Mouse (Mus musculus): Measurements from ENCODE around the gene Mroh2a. TPM values are rescaled to one million over a fixed set of nuclear protein-coding genes. Genes with fewer than 3 reads are reported as not detected.

Mroh2a gene
- polyA plus RNA-seq, 1 experiment: 0.96 TPM

DNA sequence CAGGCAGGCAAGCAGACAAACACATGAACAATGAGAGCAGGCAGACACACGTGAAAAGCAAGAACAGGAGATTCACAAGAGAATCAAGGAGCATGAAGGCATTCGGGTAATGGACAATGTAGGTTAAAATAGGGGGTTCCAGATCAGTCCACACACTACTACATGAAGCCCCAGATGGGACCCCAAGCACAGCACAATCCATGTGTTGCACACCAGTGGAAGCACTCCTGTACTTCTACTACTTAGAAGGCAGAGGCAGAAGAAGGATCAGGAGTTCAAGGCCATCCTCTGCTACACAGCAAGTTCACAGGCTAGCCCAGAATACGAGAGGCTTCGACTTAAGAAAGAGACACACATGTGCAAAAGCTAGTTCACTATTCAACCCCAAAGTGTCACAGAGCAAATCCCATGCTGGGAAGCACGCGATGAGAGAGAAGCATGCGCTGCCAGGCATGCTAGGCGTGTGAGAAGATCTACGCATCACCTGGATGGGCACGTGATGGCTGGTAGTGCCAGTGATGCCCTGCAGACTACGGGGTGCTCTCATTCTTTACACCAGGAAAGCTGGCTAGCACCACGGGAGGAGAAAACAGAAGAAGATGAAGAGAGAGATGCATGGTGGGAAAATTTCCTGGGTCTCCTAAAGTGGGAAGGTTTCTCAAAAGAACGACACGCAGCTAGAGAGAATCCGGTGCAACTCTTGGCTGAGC lies 59.5 kb downstream of the Mroh2a start:
- WGBS: 84% methylated on average over 15 of the region's 15 CpGs
- H3K27ac ChIP-seq (ENCODE audit: control insufficient read depth, insufficient read depth, low read length): no peak overlapping the region
- TF ChIP-seq CTCF (IDR thresholded peaks at IDR 0.05; ENCODE audit: borderline replicate concordance, control insufficient read depth, extremely low read depth, insufficient read depth, low read length, poor library complexity): no peak

DNA sequence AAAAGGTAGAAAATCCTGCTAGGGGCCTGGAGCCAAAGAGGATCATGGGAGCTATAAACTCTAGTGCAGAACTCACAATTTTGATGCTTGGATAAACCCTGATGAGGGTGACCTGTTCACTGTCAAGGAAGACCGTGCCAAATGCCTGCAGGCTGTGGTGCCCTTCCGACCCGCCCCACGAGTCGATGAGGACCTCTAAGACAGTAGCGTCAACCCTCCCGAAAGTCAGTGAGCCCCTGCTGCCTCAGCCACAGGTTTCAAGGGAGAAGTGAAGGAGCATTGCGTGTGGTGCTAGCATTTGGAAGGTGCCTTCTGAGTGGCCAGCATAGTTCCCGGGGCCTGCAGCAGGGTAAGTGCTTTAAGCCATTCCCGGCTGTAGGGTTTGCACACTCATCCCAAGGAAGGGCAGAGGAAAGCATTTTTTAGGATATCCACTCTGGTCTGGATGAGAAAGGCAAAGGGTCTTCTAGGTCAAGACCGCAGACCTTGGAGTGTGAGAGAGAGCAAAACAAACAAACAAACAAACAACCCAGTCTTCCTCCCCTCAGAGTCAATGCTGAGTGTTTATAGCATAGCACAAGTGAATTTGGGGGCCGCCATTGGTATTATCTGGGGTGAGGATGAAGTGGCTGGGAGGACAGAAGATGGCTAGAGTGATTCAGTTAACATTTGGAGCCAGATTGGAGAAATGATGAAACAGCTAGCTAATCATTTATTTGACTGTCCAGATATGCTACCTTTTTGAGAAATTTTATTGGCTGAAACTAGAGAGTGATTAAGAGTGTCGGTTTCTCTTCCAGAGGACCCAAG lies 60.3 kb downstream of the Mroh2a start:
- H3K4me3 ChIP-seq (ENCODE audit: control insufficient read depth, insufficient read depth, low read length): no peak overlapping the region
- DNase-seq: no peak
- H3K36me3 ChIP-seq (ENCODE audit: control insufficient read depth, insufficient read depth, low read length): no peaks in the 10 kb centered on the region
- no peak overlapping the region for H3K27ac ChIP-seq (ENCODE audit: control insufficient read depth, insufficient read depth, low read length)
- no peaks in the 10 kb centered on the region for H3K27me3 ChIP-seq (ENCODE audit: control insufficient read depth, insufficient read depth, low read length)
- TF ChIP-seq POLR2A (IDR thresholded peaks at IDR 0.05; ENCODE audit: control insufficient read depth, extremely low read depth, insufficient read depth, low read length, poor library complexity) (no peak), CTCF (IDR thresholded peaks at IDR 0.05; ENCODE audit: borderline replicate concordance, control insufficient read depth, extremely low read depth, insufficient read depth, low read length, poor library complexity) (no peak)
- no peaks in the 10 kb centered on the region for H3K4me1 ChIP-seq (replicated peaks; ENCODE audit: control insufficient read depth, insufficient read depth, low read length)
- WGBS: 76% methylated on average over 13 of the region's 13 CpGs

More for the DNA sequence above, 59.5 kb downstream of the Mroh2a start:
- Histone ChIP-seq H3K36me3 (ENCODE audit: control insufficient read depth, insufficient read depth, low read length) (no peaks in the 10 kb centered on the region), H3K27me3 (ENCODE audit: control insufficient read depth, insufficient read depth, low read length) (no peaks in the 10 kb centered on the region), H3K4me1 (replicated peaks; ENCODE audit: control insufficient read depth, insufficient read depth, low read length) (no peaks in the 10 kb centered on the region), H3K4me3 (ENCODE audit: control insufficient read depth, insufficient read depth, low read length) (no peak overlapping the region)
- no peak for DNase-seq

DNA sequence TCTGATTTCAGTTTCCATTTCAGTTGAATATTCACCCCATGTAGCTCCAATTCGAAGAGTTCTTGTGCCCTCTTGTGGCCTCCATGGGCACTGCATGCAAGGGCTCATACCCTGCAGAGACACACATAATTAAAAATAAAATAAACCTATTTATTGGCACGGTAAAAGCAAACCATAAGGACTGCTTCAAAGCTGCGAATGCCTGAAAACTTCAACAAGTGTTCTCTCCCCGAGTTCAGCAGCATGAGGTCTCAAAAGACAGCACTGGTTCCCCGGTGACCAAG lies 60.9 kb downstream of the Mroh2a start:
- Histone ChIP-seq H3K4me1 (replicated peaks; ENCODE audit: control insufficient read depth, insufficient read depth, low read length) (no peaks in the 10 kb centered on the region), H3K4me3 (ENCODE audit: control insufficient read depth, insufficient read depth, low read length) (no peak overlapping the region), H3K27me3 (ENCODE audit: control insufficient read depth, insufficient read depth, low read length) (no peaks in the 10 kb centered on the region), H3K27ac (ENCODE audit: control insufficient read depth, insufficient read depth, low read length) (no peak overlapping the region), H3K36me3 (ENCODE audit: control insufficient read depth, insufficient read depth, low read length) (no peaks in the 10 kb centered on the region)
- TF ChIP-seq CTCF (IDR thresholded peaks at IDR 0.05; ENCODE audit: borderline replicate concordance, control insufficient read depth, extremely low read depth, insufficient read depth, low read length, poor library complexity) (no peak), POLR2A (IDR thresholded peaks at IDR 0.05; ENCODE audit: control insufficient read depth, extremely low read depth, insufficient read depth, low read length, poor library complexity) (no peak)
- DNase-seq: peak; percentile 70
- WGBS: 30% methylated on average over 5 of the region's 5 CpGs

DNA sequence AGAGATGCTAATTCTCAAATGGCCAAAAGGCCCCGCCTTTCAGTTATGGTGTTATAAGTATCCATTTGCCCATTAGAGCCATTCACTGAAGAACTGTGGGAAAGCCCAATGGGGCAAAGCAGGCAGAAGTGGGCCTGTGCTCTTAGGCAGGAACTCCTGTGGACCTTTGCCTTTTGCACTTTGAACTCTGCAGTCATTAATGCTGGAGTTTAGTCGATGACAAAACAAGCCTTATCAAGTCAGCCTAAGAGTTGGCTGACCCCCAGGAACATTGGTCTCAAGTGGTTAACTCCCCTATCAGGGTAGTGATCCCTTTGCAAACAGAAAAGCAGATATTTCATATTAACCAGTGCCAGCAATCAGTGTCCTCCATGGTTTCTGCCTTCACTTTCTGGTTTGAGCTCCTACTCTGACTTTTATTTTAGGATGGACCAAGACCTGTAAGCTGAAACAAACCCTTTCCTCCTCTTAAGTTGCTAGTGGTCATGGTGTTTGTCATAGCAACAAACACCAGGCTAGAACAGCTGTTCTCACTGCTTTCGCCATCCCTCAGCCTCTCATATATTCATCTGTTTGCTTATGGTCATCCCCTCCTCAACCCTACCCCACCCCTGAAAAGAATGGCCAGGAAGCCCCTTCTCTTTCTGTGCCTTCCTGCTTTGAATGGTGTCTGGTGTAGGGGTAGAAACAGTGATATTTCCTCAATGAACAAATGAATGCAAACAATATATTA lies 61.4 kb downstream of the Mroh2a start:
- no peak for DNase-seq
- TF ChIP-seq POLR2A (IDR thresholded peaks at IDR 0.05; ENCODE audit: control insufficient read depth, extremely low read depth, insufficient read depth, low read length, poor library complexity) (no peak), CTCF (IDR thresholded peaks at IDR 0.05; ENCODE audit: borderline replicate concordance, control insufficient read depth, extremely low read depth, insufficient read depth, low read length, poor library complexity) (no peak)
- Histone ChIP-seq H3K36me3 (ENCODE audit: control insufficient read depth, insufficient read depth, low read length) (no peaks in the 10 kb centered on the region), H3K4me1 (replicated peaks; ENCODE audit: control insufficient read depth, insufficient read depth, low read length) (no peaks in the 10 kb centered on the region), H3K4me3 (ENCODE audit: control insufficient read depth, insufficient read depth, low read length) (no peak overlapping the region), H3K27ac (ENCODE audit: control insufficient read depth, insufficient read depth, low read length) (no peak overlapping the region), H3K27me3 (ENCODE audit: control insufficient read depth, insufficient read depth, low read length) (no peaks in the 10 kb centered on the region)
- 45% methylated on average over 3 of the region's 3 CpGs for WGBS

DNA sequence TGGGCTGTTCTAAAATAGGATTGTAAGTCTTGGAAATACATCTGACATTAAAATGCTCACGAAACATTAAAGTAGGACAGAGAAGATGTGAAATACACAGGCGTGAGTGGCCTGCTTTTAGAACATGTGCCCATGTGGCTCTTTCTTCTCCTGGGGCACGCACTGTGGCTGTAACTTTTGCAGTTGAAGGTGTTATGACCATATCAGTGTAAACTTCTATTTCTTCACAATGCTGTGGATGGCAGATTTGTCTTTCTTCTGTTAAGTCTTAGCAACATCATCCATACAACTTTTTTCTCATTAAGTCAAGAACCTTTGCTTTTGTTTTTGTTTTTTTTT lies 62.0 kb downstream of the Mroh2a start:
- H3K27me3 ChIP-seq (ENCODE audit: control insufficient read depth, insufficient read depth, low read length): no peaks in the 10 kb centered on the region
- DNase-seq: no peak
- H3K4me3 ChIP-seq (ENCODE audit: control insufficient read depth, insufficient read depth, low read length): no peak overlapping the region
- no peak overlapping the region for H3K27ac ChIP-seq (ENCODE audit: control insufficient read depth, insufficient read depth, low read length)
- H3K36me3 ChIP-seq (ENCODE audit: control insufficient read depth, insufficient read depth, low read length): no peaks in the 10 kb centered on the region
- WGBS: 79% methylated on average over 3 of the region's 3 CpGs
- TF ChIP-seq CTCF (IDR thresholded peaks at IDR 0.05; ENCODE audit: borderline replicate concordance, control insufficient read depth, extremely low read depth, insufficient read depth, low read length, poor library complexity) (no peak), POLR2A (IDR thresholded peaks at IDR 0.05; ENCODE audit: control insufficient read depth, extremely low read depth, insufficient read depth, low read length, poor library complexity) (no peak)
- H3K4me1 ChIP-seq (replicated peaks; ENCODE audit: control insufficient read depth, insufficient read depth, low read length): no peaks in the 10 kb centered on the region

DNA sequence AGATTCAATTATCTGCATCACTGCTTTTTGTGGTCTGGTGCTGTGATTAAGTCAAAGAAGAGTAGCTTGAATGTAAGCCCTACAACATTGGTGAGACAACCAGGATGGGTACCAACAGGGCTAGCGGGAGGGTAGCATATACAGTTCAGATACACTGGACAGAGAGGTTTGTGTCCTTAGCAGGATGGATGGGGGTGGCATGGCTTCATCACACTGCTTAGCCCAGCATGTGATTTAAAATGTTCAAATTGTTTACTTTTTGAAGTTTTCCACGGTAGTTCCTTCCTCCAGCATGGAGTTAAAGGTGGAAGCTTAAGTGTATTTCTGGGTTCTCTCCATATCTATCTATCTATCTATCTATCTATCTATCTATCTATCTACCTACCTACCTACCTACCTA lies 62.4 kb downstream of the Mroh2a start:
- no peaks in the 10 kb centered on the region for H3K4me1 ChIP-seq (replicated peaks; ENCODE audit: control insufficient read depth, insufficient read depth, low read length)
- WGBS: 41% methylated on average over 2 of the region's 2 CpGs
- no peak overlapping the region for H3K4me3 ChIP-seq (ENCODE audit: control insufficient read depth, insufficient read depth, low read length)
- H3K27me3 ChIP-seq (ENCODE audit: control insufficient read depth, insufficient read depth, low read length): no peaks in the 10 kb centered on the region
- H3K36me3 ChIP-seq (ENCODE audit: control insufficient read depth, insufficient read depth, low read length): no peaks in the 10 kb centered on the region
- no peak for DNase-seq
- no peak for TF ChIP-seq POLR2A (IDR thresholded peaks at IDR 0.05; ENCODE audit: control insufficient read depth, extremely low read depth, insufficient read depth, low read length, poor library complexity)
- no peak for TF ChIP-seq CTCF (IDR thresholded peaks at IDR 0.05; ENCODE audit: borderline replicate concordance, control insufficient read depth, extremely low read depth, insufficient read depth, low read length, poor library complexity)
- no peak overlapping the region for H3K27ac ChIP-seq (ENCODE audit: control insufficient read depth, insufficient read depth, low read length)

Measured in thymus, adult 2 months (tissue).